Mouse (Mus musculus): ENCODE results near the gene BC052040.

DNA sequence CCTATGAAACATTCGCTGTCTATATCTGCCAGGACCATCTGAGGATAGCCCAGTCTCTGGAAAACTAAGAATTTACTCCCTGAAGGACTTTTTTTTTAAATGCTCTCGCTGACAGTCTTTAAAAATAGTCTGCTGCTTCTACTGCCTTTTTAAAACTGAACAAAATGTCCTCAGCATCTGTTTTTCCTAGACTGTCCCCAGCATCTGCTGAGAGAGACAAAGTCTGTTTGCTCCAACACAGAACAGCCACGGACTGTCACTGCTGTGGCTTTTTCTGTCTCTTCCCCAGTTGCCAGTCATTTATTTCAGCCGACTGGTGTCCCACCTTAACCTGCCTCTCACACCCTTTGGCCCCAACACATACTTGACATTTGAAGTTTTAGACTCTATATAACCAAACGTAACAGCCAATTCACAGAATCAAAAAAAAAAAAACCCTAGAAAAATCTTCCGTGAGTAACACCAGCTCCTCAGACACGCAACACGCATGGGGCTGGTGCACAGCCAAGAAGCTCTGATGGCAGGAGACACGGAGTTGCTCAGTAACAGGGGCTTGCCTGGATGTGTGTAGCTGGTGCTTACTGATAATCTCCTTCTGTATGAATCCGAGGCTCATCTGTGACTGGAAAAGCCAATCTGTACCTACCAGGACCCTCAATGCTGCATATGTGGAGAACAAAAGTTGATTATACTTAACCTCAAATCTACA is 188.2 kb downstream of the BC052040 start:
- TF ChIP-seq POLR2A (IDR thresholded peaks at IDR 0.05; ENCODE audit: low read depth, low read length) = no peak
- no peak for TF ChIP-seq CTCF (IDR thresholded peaks at IDR 0.05; ENCODE audit: extremely low read depth, insufficient read length, insufficient replicate concordance, low read depth, low read length)
